Mouse (Mus musculus) activated CD4-positive, CD25-positive, alpha-beta regulatory T cell, adult 4 months (primary cell): ENCODE measurements around the gene Zkscan8. TPM values are rescaled to one million over a fixed set of nuclear protein-coding genes. Genes with fewer than 3 reads are reported as not detected.

Experiments used
- polyA plus RNA-seq, 2 experiments: library from polyadenylated mRNA; unstranded; fragments of 100-300 nt; shearing (Covaris generic); gene quantifications; one replicate each; pipeline ENCODE4 v1.2.1; 2017

Zkscan8 gene
- polyA plus RNA-seq, 2 experiments from 2014 or later = 5.0 to 10.1 TPM

Other genes starting within 250 kb of the Zkscan8 start
- not detected for gene Gpx5, start 238.4 kb downstream of the Zkscan8 start, polyA plus RNA-seq
- gene Gpx6, start 219.0 kb downstream of the Zkscan8 start, polyA plus RNA-seq = not detected
- gene Olfr1367, start 184.2 kb downstream of the Zkscan8 start, polyA plus RNA-seq = not detected
- gene Zscan12, start 168.3 kb downstream of the Zkscan8 start, polyA plus RNA-seq = 1 to 10 TPM; 5.4 to 6.2 TPM
- 10 to 100 TPM; 24.1 to 34.5 TPM for gene Zkscan3, start 128.4 kb downstream of the Zkscan8 start, polyA plus RNA-seq
- 1 to 10 TPM in 1 of 2 experiments, under 1 TPM in 1; 0.82 to 1.4 TPM for gene Pgbd1, start 90.1 kb downstream of the Zkscan8 start, polyA plus RNA-seq
- gene Zscan26, start 77.4 kb downstream of the Zkscan8 start, polyA plus RNA-seq = 10 to 100 TPM; 52.6 to 54.9 TPM
- not detected for gene Nkapl, start 62.6 kb downstream of the Zkscan8 start, polyA plus RNA-seq
- gene Zkscan4, start 52.2 kb downstream of the Zkscan8 start, polyA plus RNA-seq = not detected
- not detected for gene Gm10065, start 51.7 kb downstream of the Zkscan8 start, polyA plus RNA-seq
- under 1 TPM in 1 of 2 experiments, not detected in 1; 0.50 TPM for gene AK157302, start 35.9 kb downstream of the Zkscan8 start, polyA plus RNA-seq
- gene Gm11273, start 29.7 kb downstream of the Zkscan8 start, polyA plus RNA-seq = 10 to 100 TPM in 1 of 2 experiments, 1 to 10 TPM in 1; 2.5 to 45.3 TPM
- not detected for gene Olfr1366, start 11.7 kb upstream of the Zkscan8 start, polyA plus RNA-seq
- gene Olfr1535, start 28.8 kb upstream of the Zkscan8 start, polyA plus RNA-seq = under 1 TPM in 1 of 2 experiments, not detected in 1; 0.40 TPM
- not detected for gene Olfr1364, start 50.6 kb upstream of the Zkscan8 start, polyA plus RNA-seq
- not detected for gene Olfr1362, start 82.9 kb upstream of the Zkscan8 start, polyA plus RNA-seq
- not detected for gene Olfr11, start 111.4 kb upstream of the Zkscan8 start, polyA plus RNA-seq
- not detected for gene Olfr1361, start 132.3 kb upstream of the Zkscan8 start, polyA plus RNA-seq
- gene Olfr1360, start 146.3 kb upstream of the Zkscan8 start, polyA plus RNA-seq = not detected
- gene Olfr1359, start 167.0 kb upstream of the Zkscan8 start, polyA plus RNA-seq = not detected
- gene Hist1h2bl, start 185.0 kb upstream of the Zkscan8 start, polyA plus RNA-seq = 1 to 10 TPM in 1 of 2 experiments, not detected in 1; 1.2 TPM
- 1 to 10 TPM in 1 of 2 experiments, not detected in 1; 5.1 TPM for gene Hist1h2ai, start 185.3 kb upstream of the Zkscan8 start, polyA plus RNA-seq
- 1 to 10 TPM in 1 of 2 experiments, not detected in 1; 6.0 TPM for gene Hist1h3h, start 186.5 kb upstream of the Zkscan8 start, polyA plus RNA-seq
- 1 to 10 TPM; 2.4 to 2.8 TPM for gene Hist1h2bm, start 190.9 kb upstream of the Zkscan8 start, polyA plus RNA-seq
- gene Hist1h4j, start 203.9 kb upstream of the Zkscan8 start, polyA plus RNA-seq = under 1 TPM in 1 of 2 experiments, not detected in 1; 0.61 TPM
- gene Hist1h4k, start 219.4 kb upstream of the Zkscan8 start, polyA plus RNA-seq = 1 to 10 TPM; 4.8 to 6.3 TPM
- gene Hist1h2ak, start 222.7 kb upstream of the Zkscan8 start, polyA plus RNA-seq = 1 to 10 TPM; 2.5 to 3.5 TPM
- gene Hist1h2bn, start 223.0 kb upstream of the Zkscan8 start, polyA plus RNA-seq = 1 to 10 TPM; 3.3 to 5.0 TPM
- gene Hist1h1b, start 249.5 kb upstream of the Zkscan8 start, polyA plus RNA-seq = 10 to 100 TPM; 28.3 to 35.3 TPM